Mouse (Mus musculus) kidney, postnatal 0 days (tissue): ENCODE results near the gene Atf6. TPM values are rescaled to one million over a fixed set of nuclear protein-coding genes. Genes with fewer than 3 reads are reported as not detected.

Experiments
- ATAC-seq: fragments of 200-750 bp; cut with Nextera tagmentation; replicated peaks from 2 replicates; pipeline ENCODE4 v1.8.0; 2017; ENCODE audit warnings: low read depth, moderate number of reproducible peaks, moderate TSS enrichment, moderate library complexity; ENCODE audit not compliant: low FRiP score
- DNase-seq: peaks from one replicate; pipeline ENCODE4 v3.0.0-alpha.2; 2016; ENCODE audit warnings: low spot score
- H3K27ac ChIP-seq: fragments of 300-500 bp; sonication (generic); 2 replicates; pipeline ENCODE4 v1.5.1; 2014; ENCODE audit warnings: mild to moderate bottlenecking
- H3K27me3 ChIP-seq: fragments of 300-500 bp; sonication (generic); 2 replicates; pipeline ENCODE4 v1.6.1; 2014; ENCODE audit warnings: low read length, mixed read lengths; ENCODE audit not compliant: insufficient read depth
- H3K36me3 ChIP-seq: fragments of 300-500 bp; sonication (generic); 2 replicates; pipeline ENCODE4 v1.6.1; 2014; ENCODE audit warnings: low read length, mixed read lengths; ENCODE audit not compliant: insufficient read depth
- H3K4me1 ChIP-seq: fragments of 300-500 bp; sonication (generic); replicated peaks from 2 replicates; pipeline ENCODE4 v1.6.1; 2014; ENCODE audit warnings: antibody characterized with exemption, low read length, mixed read lengths; ENCODE audit not compliant: insufficient read depth
- H3K4me2 ChIP-seq: fragments of 300-500 bp; sonication (generic); 2 replicates; pipeline ENCODE4 v1.6.1; 2014; ENCODE audit warnings: mild to moderate bottlenecking, low read length, moderate library complexity, mixed read lengths
- H3K4me3 ChIP-seq: fragments of 300-500 bp; sonication (generic); replicated peaks from 2 replicates; pipeline ENCODE4 v1.5.1; 2014; ENCODE audit warnings: low read depth, low read length
- H3K9ac ChIP-seq: fragments of 300-500 bp; sonication (generic); 2 replicates; pipeline ENCODE4 v1.6.1; 2014; ENCODE audit warnings: low read depth, low read length
- H3K9me3 ChIP-seq: fragments of 300-500 bp; sonication (generic); replicated peaks from 2 replicates; pipeline ENCODE4 v1.6.1; 2016; ENCODE audit warnings: low read length, inconsistent platforms, mixed read lengths
- CTCF ChIP-seq: IDR thresholded peaks from 2 replicates; pipeline ENCODE4 v1.5.1; 2016; ENCODE audit warnings: antibody characterized with exemption, low read depth, mild to moderate bottlenecking, moderate library complexity
- WGBS: fragments of 180-500 bp; shearing (Covaris S2); extraction: QIAGEN DNeasy Blood & Tissue Kit; methylation state at CpG from one replicate; pipeline ENCODE4 v1.1.7; 2014; 5-methylcytosine and 5-hydroxymethylcytosine counted together
- polyA plus RNA-seq: library from polyadenylated mRNA; unstranded; fragments of >200 nt; fragmentation: Nextera tagmentation; extraction: Ambion mirVana; gene quantifications from 2 replicates; pipeline ENCODE4 v1.2.1, GENCODE M21; 2015

Atf6 gene
- polyA plus RNA-seq, 1 experiment from 2014 or later: 8.6 TPM

DNA sequence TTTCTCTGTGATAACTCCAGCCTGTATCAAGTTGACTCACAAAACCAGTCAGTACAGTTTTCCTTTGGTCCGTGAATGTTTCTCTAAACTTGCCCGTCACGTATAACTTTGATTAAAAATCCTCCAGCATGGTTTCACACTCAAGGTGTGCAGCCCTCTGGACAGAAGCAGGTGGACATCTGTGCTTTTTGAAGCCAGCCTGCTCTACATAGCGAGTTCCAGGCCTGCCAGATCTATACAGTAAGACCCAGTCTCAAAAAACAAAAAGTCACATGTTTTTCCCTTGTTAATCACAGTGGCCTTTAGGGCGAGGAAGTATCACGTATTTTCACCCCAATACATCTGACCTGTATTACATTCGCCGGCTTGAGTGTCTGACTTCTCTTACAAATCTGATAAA lies 16.8 kb upstream of the Atf6 start:
- ATAC-seq (no peak), DNase-seq (no peak)
- Histone ChIP-seq H3K27ac (peak overlapping the region; percentile 19; the same call in 1 of the 2 replicates), H3K27me3 (no peaks in the 10 kb centered on the region), H3K4me1 (no peaks in the 10 kb centered on the region), H3K36me3 (peaks cover 3% of the 10 kb centered on the region; the same call in 1 of the 2 replicates), H3K4me3 (peak overlapping the region; percentile 85), H3K4me2 (peak overlapping the region; percentile 67), H3K9ac (peak overlapping the region; percentile 78), H3K9me3 (no peaks in the 10 kb centered on the region)
- no peak for TF ChIP-seq CTCF
- WGBS: 14% methylated on average over 8 of the region's 8 CpGs

DNA sequence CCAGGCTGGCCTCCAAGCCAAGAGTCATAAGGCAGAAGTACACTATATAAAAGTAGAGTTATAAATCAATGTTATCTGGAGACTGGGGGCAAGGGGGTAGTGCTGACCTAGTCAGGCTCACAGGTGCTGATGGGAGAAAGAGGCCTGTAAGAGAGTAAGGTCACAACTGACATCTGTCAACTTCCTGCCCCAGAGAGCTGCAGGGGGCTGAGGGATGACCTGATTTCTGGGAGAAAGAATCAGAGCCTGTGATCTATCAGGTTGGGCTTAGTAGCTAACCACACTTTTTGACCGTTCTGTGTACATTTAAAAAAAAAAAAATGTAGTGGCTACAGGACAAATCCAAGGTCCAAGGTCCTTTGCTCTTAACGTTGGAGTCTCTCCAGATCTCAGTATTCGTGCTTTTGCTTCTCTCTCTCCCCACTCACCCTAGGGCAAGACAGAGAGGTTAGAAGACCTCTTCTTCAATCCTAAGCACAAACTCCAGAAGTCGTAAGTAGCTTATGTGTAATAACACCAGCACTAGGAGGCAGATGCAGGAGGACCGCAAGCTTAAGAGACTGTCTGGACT lies 15.4 kb upstream of the Atf6 start:
- TF ChIP-seq CTCF: no peak
- Histone ChIP-seq H3K27ac (0 out of 2 replicates have a peak overlapping the region, but pooled peaks have one; percentile 28), H3K4me3 (no peak overlapping the region), H3K4me1 (no peaks in the 10 kb centered on the region), H3K4me2 (no peak overlapping the region), H3K9ac (no peak overlapping the region), H3K36me3 (peaks cover 8% of the 10 kb centered on the region; the same call in 1 of the 2 replicates), H3K9me3 (no peaks in the 10 kb centered on the region), H3K27me3 (no peaks in the 10 kb centered on the region)
- 73% methylated on average over 5 of the region's 5 CpGs for WGBS
- DNase-seq: no peak
- ATAC-seq: no peak

DNA sequence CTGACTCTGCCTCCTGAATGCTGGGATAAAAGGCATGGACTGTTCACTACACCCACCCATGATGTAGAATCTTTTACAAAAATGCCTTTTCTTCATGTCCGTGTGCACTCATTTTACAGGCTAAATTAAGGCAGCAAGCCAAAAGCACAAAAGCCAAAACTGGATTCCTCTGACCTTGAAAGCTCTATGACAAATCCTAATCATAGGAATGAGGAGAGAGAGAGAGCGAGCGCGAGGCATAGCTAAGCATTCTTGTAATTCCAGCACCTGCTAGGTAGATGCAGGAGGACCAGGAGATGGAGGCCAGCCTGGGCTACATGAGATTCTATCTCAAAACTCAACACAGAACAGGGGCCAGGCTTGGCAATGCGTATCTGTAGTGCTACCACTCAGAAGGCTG lies 9.3 kb upstream of the Atf6 start:
- Histone ChIP-seq H3K9me3 (no peaks in the 10 kb centered on the region), H3K4me1 (no peaks in the 10 kb centered on the region), H3K27ac (no peak overlapping the region), H3K4me3 (no peak overlapping the region), H3K4me2 (no peak overlapping the region), H3K9ac (no peak overlapping the region), H3K27me3 (no peaks in the 10 kb centered on the region), H3K36me3 (peaks cover 18% of the 10 kb centered on the region)
- WGBS: 93% methylated on average over 5 of the region's 5 CpGs
- ATAC-seq (no peak), DNase-seq (no peak)
- no peak for TF ChIP-seq CTCF

DNA sequence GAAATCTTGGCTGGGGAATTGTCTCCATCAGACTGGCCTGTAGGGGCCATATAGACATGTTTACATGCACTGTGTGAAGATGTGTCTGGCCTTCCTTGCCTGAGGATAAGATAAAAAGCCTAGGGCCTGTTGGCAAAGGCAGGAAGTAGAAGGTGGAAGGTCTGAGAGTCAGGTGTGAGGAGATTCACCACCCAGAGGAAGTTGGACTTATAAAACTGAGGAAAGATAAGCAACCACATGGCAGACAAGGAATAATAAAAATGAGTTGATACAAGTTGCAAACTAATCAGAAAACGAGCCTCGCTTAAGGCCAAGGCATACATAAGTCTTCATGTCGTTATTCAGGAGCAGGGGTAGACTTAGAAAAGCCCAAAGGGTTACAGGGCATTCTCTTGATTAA lies 8.1 kb upstream of the Atf6 start:
- WGBS: 57% methylated on average over 3 of the region's 3 CpGs
- ATAC-seq (no peak), DNase-seq (no peak)
- H3K27me3 ChIP-seq: no peaks in the 10 kb centered on the region
- no peak overlapping the region for H3K9ac ChIP-seq
- no peak overlapping the region for H3K4me3 ChIP-seq
- TF ChIP-seq CTCF: no peak
- H3K9me3 ChIP-seq: no peaks in the 10 kb centered on the region
- no peak overlapping the region for H3K27ac ChIP-seq
- no peaks in the 10 kb centered on the region for H3K4me1 ChIP-seq
- no peak overlapping the region for H3K4me2 ChIP-seq
- peaks cover 18% of the 10 kb centered on the region for H3K36me3 ChIP-seq

DNA sequence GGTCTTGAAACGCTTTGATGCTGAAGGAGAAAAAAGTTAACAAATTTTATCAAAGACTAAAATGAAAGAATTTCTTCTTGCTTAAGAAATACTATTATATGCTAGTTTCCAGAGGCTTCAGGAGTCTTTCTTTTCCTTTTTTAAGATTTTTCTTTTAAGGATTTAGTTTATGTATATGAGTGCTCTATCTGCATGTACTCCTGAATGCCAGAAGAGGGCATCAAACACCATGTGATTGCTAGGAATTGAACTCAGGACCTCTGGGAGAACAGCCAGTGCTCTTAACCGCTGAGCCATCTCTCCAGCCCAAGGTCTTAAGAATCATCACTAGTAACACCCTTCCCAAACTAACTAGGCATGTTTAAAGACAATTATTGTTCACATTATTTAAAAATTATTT lies 4.4 kb upstream of the Atf6 start:
- no peaks in the 10 kb centered on the region for H3K9me3 ChIP-seq
- no peak overlapping the region for H3K27ac ChIP-seq
- no peaks in the 10 kb centered on the region; the same call in 1 of the 2 replicates for H3K4me1 ChIP-seq
- H3K9ac ChIP-seq: no peak overlapping the region
- H3K4me2 ChIP-seq: no peak overlapping the region
- DNase-seq: no peak
- TF ChIP-seq CTCF: peak; percentile 30; the same call in 1 of the 2 replicates
- ATAC-seq: no peak
- no peak overlapping the region for H3K4me3 ChIP-seq
- H3K27me3 ChIP-seq: no peaks in the 10 kb centered on the region
- H3K36me3 ChIP-seq: peaks cover 9% of the 10 kb centered on the region; the same call in 1 of the 2 replicates
- 91% methylated on average over 2 of the region's 2 CpGs for WGBS

DNA sequence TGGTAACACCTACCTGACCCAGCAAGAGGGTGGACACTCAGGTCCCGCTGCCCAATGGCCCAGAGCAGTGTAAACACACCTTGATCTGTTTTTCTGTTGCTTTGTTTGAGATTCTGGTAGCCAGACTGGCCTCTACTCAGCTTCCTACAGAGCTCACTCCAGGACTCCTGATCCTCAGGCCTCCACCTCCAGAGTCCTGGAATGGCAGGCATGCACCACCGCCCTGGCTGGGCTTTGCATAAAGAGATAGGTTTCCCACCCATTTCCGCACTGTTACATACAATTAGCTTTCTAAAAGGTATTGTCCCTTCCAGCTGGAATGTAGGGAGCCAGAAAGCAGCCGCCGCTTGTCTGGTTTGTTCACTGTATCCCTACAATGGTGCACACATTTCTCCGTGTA lies 3.8 kb upstream of the Atf6 start:
- no peak for ATAC-seq
- TF ChIP-seq CTCF: no peak
- no peak overlapping the region for H3K4me3 ChIP-seq

More for the DNA sequence above, 3.8 kb upstream of the Atf6 start:
- Histone ChIP-seq H3K4me2 (no peak overlapping the region), H3K27ac (no peak overlapping the region), H3K9me3 (no peaks in the 10 kb centered on the region), H3K9ac (no peak overlapping the region), H3K27me3 (no peaks in the 10 kb centered on the region), H3K36me3 (peaks cover 9% of the 10 kb centered on the region; the same call in 1 of the 2 replicates), H3K4me1 (no peaks in the 10 kb centered on the region; the same call in 1 of the 2 replicates)
- no peak for DNase-seq
- 86% methylated on average over 6 of the region's 6 CpGs for WGBS
